Mouse (Mus musculus) kidney, embryonic 14.5 days (tissue): ENCODE measurements around the gene Fam193b. TPM values are rescaled to one million over a fixed set of nuclear protein-coding genes. Genes with fewer than 3 reads are reported as not detected.

Source experiments
- ATAC-seq: fragments of 200-750 bp; cut with Nextera tagmentation; 2 replicates; pipeline ENCODE4 v1.8.0; 2017; ENCODE audit warnings: moderate number of reproducible peaks, mild to moderate bottlenecking, moderate TSS enrichment, moderate library complexity; ENCODE audit not compliant: low FRiP score, low TSS enrichment
- H3K27ac ChIP-seq: fragments of 300-500 bp; sonication (generic); 2 replicates; pipeline ENCODE4 v1.5.1; 2014; ENCODE audit warnings: low read depth, mild to moderate bottlenecking, low read length, moderate library complexity, mixed read lengths
- H3K27me3 ChIP-seq: fragments of 300-500 bp; sonication (generic); 2 replicates; pipeline ENCODE4 v1.6.1; 2014; ENCODE audit warnings: mild to moderate bottlenecking, low read length; ENCODE audit not compliant: control insufficient read depth, insufficient read depth
- H3K36me3 ChIP-seq: fragments of 300-500 bp; sonication (generic); 2 replicates; pipeline ENCODE4 v1.6.1; 2014; ENCODE audit warnings: low read length, mixed read lengths; ENCODE audit not compliant: control insufficient read depth, insufficient read depth
- H3K4me1 ChIP-seq: fragments of 300-500 bp; sonication (generic); 2 replicates; pipeline ENCODE4 v1.6.1; 2014; ENCODE audit warnings: low read length, mixed read lengths; ENCODE audit not compliant: control insufficient read depth, insufficient read depth
- H3K4me2 ChIP-seq: fragments of 300-500 bp; sonication (generic); replicated peaks from 2 replicates; pipeline ENCODE4 v1.6.1; 2014; ENCODE audit warnings: low read depth, mild to moderate bottlenecking, low read length
- H3K4me3 ChIP-seq: fragments of 300-500 bp; sonication (generic); 2 replicates; pipeline ENCODE4 v1.5.1; 2014; ENCODE audit warnings: mild to moderate bottlenecking, low read length
- H3K9ac ChIP-seq: fragments of 300-500 bp; sonication (generic); 2 replicates; pipeline ENCODE4 v1.6.1; 2014; ENCODE audit warnings: low read depth, mild to moderate bottlenecking, low read length, moderate library complexity
- H3K9me3 ChIP-seq: fragments of 300-500 bp; sonication (generic); 2 replicates; pipeline ENCODE4 v1.6.1; 2016; ENCODE audit warnings: low read length; ENCODE audit not compliant: control insufficient read depth
- WGBS: fragments of 180-500 bp; shearing (Covaris S2); extraction: QIAGEN DNeasy Blood & Tissue Kit; methylation state at CpG from one replicate; pipeline ENCODE4 v1.1.7; 2014; 5-methylcytosine and 5-hydroxymethylcytosine counted together
- polyA plus RNA-seq: library from polyadenylated mRNA; unstranded; fragments of >200 nt; fragmentation: Nextera tagmentation; extraction: Ambion mirVana; gene quantifications from 2 replicates; pipeline ENCODE4 v1.2.1, GENCODE M21; 2014

Fam193b gene
- polyA plus RNA-seq, 1 experiment from 2014 or later = 39.3 TPM

DNA sequence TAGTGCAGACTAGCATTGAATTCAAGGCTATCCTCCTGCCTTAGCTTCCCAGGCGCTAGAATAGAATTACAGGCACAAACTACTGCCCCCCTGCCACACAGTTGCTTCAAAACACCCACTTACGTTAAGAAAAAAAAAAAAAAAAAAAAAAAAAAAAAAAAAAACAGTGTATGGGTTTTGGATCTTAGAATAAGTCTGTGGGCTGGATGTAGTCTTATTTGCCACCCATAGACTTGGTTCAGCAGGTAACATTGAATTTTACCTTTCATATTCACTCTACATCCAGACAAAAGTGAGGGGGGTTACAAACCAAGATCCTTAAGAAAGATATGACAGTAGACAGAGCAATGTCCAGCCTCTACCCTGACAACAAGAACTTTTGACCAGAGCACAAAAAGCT is 3.0 kb downstream of the Fam193b start:
- no peaks in the 10 kb centered on the region for H3K9me3 ChIP-seq
- WGBS = 69% methylated on average over 2 of the region's 2 CpGs
- H3K36me3 ChIP-seq = peaks cover 31% of the 10 kb centered on the region; the same call in 1 of the 2 replicates

DNA sequence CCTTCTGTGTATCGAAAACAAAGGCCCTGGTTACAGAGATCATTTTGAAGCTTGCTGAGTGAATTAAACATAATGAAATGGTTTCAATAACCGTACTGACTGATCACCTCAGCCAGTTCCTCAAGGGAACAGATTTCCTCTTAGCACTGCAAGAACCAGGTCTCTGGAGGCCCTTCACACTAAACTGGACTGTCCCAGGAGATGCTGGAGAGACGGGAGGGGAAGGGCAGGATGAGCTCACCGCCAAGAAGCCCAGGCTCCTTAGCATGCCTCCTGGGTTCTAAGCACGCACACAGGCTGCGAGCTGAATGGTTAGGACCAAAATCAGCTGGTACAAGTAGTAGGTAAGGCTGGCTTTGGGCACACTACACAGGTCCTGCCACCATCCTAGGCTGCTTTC is 3.9 kb downstream of the Fam193b start:
- no peaks in the 10 kb centered on the region for H3K9me3 ChIP-seq
- no peak overlapping the region for H3K27ac ChIP-seq
- H3K4me2 ChIP-seq = no peak overlapping the region
- H3K4me3 ChIP-seq = no peak overlapping the region
- peaks cover 8% of the 10 kb centered on the region; the same call in 1 of the 2 replicates for H3K4me1 ChIP-seq
- H3K9ac ChIP-seq = no peak overlapping the region
- ATAC-seq = no peak
- H3K27me3 ChIP-seq = no peaks in the 10 kb centered on the region
- H3K36me3 ChIP-seq = peaks cover 31% of the 10 kb centered on the region; the same call in 1 of the 2 replicates
- WGBS = 87% methylated on average over 6 of the region's 6 CpGs

More for the DNA sequence above, 3.0 kb downstream of the Fam193b start:
- Histone ChIP-seq H3K4me1 (peaks cover 8% of the 10 kb centered on the region; the same call in 1 of the 2 replicates), H3K27ac (no peak overlapping the region), H3K27me3 (no peaks in the 10 kb centered on the region), H3K9ac (no peak overlapping the region), H3K4me2 (no peak overlapping the region), H3K4me3 (no peak overlapping the region)
- no peak for ATAC-seq

DNA sequence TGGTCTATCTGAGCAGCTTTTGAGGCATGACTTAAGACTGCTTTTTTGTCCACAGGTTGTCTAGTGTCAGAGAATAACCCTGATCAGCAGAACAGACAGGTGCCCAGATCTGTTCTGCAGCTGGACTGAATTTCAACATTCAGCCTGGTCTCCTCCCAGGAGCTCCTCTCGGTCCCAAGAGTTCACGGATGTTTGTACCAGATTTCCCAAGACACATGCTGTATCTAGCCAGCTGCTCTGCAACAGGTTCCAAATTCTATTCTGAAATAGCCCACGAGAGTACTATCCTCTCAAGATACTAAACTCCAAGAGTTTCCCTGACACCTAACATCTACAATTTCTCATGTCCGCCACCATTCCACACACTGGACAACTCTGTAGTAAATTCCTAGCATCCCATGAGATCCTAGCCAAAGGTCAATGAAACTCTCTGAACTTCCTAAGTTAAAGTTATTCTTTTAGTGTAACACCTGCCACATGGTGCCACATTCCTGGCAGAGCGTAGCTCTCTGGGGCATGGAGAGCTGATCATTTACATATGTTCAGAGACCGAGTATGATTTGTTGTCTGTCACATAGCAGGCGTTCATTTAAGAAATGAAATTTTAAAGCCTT is 7.5 kb downstream of the Fam193b start:
- no peak for ATAC-seq
- Histone ChIP-seq H3K9ac (no peak overlapping the region), H3K4me3 (no peak overlapping the region), H3K27me3 (no peaks in the 10 kb centered on the region), H3K4me1 (no peaks in the 10 kb centered on the region), H3K4me2 (no peak overlapping the region), H3K27ac (no peak overlapping the region), H3K36me3 (peaks cover 35% of the 10 kb centered on the region; the same call in 1 of the 2 replicates), H3K9me3 (no peaks in the 10 kb centered on the region)
- WGBS = 82% methylated on average over 7 of the region's 7 CpGs

DNA sequence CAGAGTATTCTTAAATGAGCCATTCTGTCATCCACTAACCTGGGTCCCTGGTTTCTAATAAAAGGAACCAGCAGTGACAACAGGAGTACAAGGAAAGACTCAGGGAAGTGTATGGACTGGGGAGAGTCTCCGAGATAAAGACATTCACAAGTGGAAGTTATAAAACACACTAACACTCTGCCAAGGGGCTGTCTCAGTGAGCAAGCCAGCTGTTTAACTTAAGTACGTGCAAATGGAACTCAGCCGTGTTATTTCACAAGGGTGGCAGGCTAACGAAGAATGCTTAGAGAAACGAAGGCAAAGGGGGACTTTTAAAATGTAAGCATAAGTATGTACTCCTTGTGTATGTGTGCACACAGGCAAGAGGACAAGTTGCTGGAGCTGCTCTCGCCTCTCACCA is 13.4 kb downstream of the Fam193b start:
- no peaks in the 10 kb centered on the region for H3K9me3 ChIP-seq
- no peaks in the 10 kb centered on the region for H3K27me3 ChIP-seq
- 75% methylated on average over 6 of the region's 6 CpGs for WGBS
- H3K4me1 ChIP-seq = no peaks in the 10 kb centered on the region
- peaks cover 45% of the 10 kb centered on the region for H3K36me3 ChIP-seq
- H3K4me3 ChIP-seq = no peak overlapping the region
- no peak overlapping the region for H3K9ac ChIP-seq
- no peak overlapping the region for H3K27ac ChIP-seq
- no peak for ATAC-seq
- H3K4me2 ChIP-seq = no peak overlapping the region

DNA sequence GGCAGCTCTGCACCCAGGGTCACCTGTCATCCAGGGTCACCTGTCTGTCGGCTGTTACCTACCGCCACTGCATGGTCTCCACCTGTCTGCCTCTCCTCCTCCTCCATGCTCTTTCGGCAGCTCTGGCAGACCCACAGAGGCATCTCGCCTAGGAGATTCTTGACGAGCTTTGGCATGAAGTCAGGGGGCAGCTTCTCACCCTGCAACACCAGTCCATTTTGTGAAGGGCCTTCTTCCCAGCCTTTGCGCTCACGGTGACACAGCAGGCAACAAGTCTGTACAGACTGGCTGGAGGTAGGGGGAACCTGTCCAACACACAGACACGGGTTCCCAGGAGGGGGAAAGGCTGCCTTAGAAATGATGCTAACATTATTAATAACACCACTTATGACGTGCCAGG is 15.0 kb downstream of the Fam193b start:
- no peak overlapping the region for H3K27ac ChIP-seq
- no peaks in the 10 kb centered on the region for H3K27me3 ChIP-seq
- WGBS = 93% methylated on average over 9 of the region's 9 CpGs
- no peaks in the 10 kb centered on the region for H3K9me3 ChIP-seq
- no peak overlapping the region for H3K9ac ChIP-seq
- H3K4me2 ChIP-seq = no peak overlapping the region
- no peak overlapping the region for H3K4me3 ChIP-seq
- no peaks in the 10 kb centered on the region for H3K4me1 ChIP-seq
- no peak for ATAC-seq
- H3K36me3 ChIP-seq = peaks cover 53% of the 10 kb centered on the region

DNA sequence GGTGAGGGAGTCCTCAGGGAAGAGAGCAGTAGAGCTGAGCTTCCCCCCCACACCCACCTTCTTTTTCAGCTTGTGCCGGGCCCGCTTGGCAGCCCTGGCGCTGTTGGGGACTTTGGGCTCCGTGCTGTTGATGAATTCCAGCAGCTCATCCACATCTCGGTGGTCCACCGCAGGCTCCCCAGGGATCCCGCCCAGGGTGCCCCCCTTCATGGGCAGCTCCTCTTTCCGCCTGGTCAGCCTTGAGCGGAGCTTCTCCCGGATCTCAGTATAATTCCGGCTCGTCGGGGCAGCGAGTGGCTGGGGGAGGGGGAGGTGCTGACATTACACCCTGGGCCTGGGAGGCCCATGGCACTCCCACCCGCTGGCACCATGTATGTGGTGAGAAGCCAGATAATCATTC is 21.9 kb downstream of the Fam193b start:
- no peak for ATAC-seq
- 66% methylated on average over 15 of the region's 15 CpGs for WGBS
- H3K9ac ChIP-seq = no peak overlapping the region
- no peak overlapping the region for H3K4me3 ChIP-seq
- H3K27ac ChIP-seq = no peak overlapping the region
- no peaks in the 10 kb centered on the region for H3K27me3 ChIP-seq
- H3K36me3 ChIP-seq = peaks cover 73% of the 10 kb centered on the region
- H3K4me2 ChIP-seq = no peak overlapping the region
- no peaks in the 10 kb centered on the region for H3K9me3 ChIP-seq
- H3K4me1 ChIP-seq = no peaks in the 10 kb centered on the region

DNA sequence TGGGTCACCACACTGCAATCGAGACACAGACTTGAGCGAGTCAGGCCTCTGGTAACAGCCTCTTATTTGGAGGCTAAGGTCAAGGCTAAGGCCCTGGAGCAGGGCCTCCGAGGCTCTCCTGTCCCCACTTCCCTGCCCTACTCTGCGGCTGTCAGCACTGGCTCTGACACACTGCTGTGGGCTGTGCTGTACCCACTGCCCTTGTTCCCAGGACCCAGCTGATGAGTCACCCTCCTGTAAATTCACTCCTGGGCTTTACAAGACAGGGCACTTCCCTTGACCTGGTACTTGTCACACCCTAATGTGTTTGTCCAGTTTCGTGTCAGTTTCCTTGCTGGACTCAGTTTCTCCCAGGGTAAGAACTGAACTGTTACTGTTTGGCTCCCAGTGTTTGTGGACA is 22.5 kb downstream of the Fam193b start:
- Histone ChIP-seq H3K9me3 (no peaks in the 10 kb centered on the region), H3K36me3 (peaks cover 73% of the 10 kb centered on the region), H3K27me3 (no peaks in the 10 kb centered on the region), H3K4me1 (no peaks in the 10 kb centered on the region), H3K4me3 (no peak overlapping the region), H3K9ac (no peak overlapping the region), H3K4me2 (no peak overlapping the region), H3K27ac (no peak overlapping the region)
- 90% methylated on average over 5 of the region's 5 CpGs for WGBS
- ATAC-seq = no peak

DNA sequence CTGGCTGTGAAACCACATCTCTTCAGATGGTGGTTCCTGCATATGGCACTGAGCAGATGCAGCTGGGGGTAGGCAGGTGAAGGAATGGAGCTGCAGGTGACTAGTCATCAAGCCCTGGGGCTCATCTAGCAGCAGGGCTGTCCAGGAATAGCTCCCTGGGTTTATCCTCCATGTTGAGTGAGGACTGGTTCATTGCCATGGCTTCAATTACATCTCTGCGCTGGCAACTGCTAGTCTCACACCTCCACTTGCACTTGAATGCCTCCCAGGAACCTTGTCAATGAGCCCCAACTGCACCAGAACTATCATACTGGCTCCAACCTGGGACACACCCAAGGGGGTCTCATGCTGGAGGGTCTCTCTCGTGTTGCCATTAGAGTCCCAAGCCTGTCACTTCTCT is 23.0 kb downstream of the Fam193b start:
- no peak for ATAC-seq
- no peaks in the 10 kb centered on the region for H3K9me3 ChIP-seq
- H3K36me3 ChIP-seq = peaks cover 73% of the 10 kb centered on the region
- H3K4me3 ChIP-seq = no peak overlapping the region
- 87% methylated on average over 2 of the region's 2 CpGs for WGBS
- no peak overlapping the region for H3K4me2 ChIP-seq
- no peaks in the 10 kb centered on the region for H3K27me3 ChIP-seq
- H3K4me1 ChIP-seq = no peaks in the 10 kb centered on the region
- H3K27ac ChIP-seq = no peak overlapping the region
- H3K9ac ChIP-seq = no peak overlapping the region

DNA sequence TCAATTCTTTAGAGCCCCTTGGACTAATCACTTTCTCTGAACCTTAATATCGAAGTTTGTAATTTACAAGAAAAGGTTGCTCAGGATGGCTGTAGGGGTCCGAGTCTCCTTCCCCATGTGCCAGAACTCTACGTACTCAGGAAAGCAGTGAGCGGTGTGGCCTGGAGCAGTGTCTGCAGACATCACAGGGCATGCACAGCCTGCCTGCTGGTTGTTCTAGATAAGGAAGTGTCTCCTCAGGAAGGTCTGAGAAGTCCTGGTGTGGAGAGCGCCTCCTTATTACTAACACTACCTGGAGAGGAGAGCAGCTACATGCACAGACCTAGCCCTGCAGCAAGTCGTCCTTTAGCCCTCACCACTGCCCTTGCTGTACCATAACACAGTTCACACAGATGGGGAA is 26.1 kb downstream of the Fam193b start:
- H3K4me2 ChIP-seq = no peak overlapping the region
- no peaks in the 10 kb centered on the region for H3K4me1 ChIP-seq
- ATAC-seq = no peak
- 90% methylated on average over 6 of the region's 6 CpGs for WGBS
- no peak overlapping the region for H3K4me3 ChIP-seq
- no peaks in the 10 kb centered on the region for H3K9me3 ChIP-seq
- H3K27me3 ChIP-seq = no peaks in the 10 kb centered on the region
- H3K36me3 ChIP-seq = peaks cover 89% of the 10 kb centered on the region
- H3K9ac ChIP-seq = no peak overlapping the region
- H3K27ac ChIP-seq = no peak overlapping the region
